Mouse (Mus musculus) intestine, embryonic 16.5 days (tissue): ENCODE data around the gene Foxp1. TPM values are rescaled to one million over a fixed set of nuclear protein-coding genes. Genes with fewer than 3 reads are reported as not detected.

Experiments
- ATAC-seq: fragments of 200-750 bp; cut with Nextera tagmentation; 2 replicates; pipeline ENCODE4 v1.8.0; 2017; ENCODE audit warnings: moderate TSS enrichment, moderate library complexity
- H3K27ac ChIP-seq: fragments of 300-500 bp; sonication (generic); 2 replicates; pipeline ENCODE4 v1.5.1; 2014; ENCODE audit warnings: mild to moderate bottlenecking, low read length
- H3K27me3 ChIP-seq: fragments of 300-500 bp; sonication (generic); replicated peaks from 2 replicates; pipeline ENCODE4 v1.6.1; 2014; ENCODE audit warnings: low read length, control low read depth, mixed read lengths; ENCODE audit not compliant: control insufficient read depth, insufficient read depth
- H3K36me3 ChIP-seq: fragments of 300-500 bp; sonication (generic); 2 replicates; pipeline ENCODE4 v1.6.1; 2014; ENCODE audit warnings: low read length, control low read depth; ENCODE audit not compliant: control insufficient read depth, insufficient read depth
- H3K4me1 ChIP-seq: fragments of 300-500 bp; sonication (generic); 2 replicates; pipeline ENCODE4 v1.6.1; 2014; ENCODE audit warnings: low read length, control low read depth, mixed read lengths; ENCODE audit not compliant: control insufficient read depth, insufficient read depth
- H3K4me2 ChIP-seq: fragments of 300-500 bp; sonication (generic); 2 replicates; pipeline ENCODE4 v1.6.1; 2014; ENCODE audit warnings: low read depth, low read length, control low read depth
- H3K4me3 ChIP-seq: fragments of 300-500 bp; sonication (generic); 2 replicates; pipeline ENCODE4 v1.5.1; 2014; ENCODE audit warnings: mild to moderate bottlenecking, low read length
- H3K9ac ChIP-seq: fragments of 300-500 bp; sonication (generic); 2 replicates; pipeline ENCODE4 v1.6.1; 2014; ENCODE audit warnings: low read depth, low read length
- H3K9me3 ChIP-seq: fragments of 300-500 bp; sonication (generic); 2 replicates; pipeline ENCODE4 v1.6.1; 2016; ENCODE audit warnings: low read length, control low read depth; ENCODE audit not compliant: control insufficient read depth
- WGBS: fragments of 180-500 bp; shearing (Covaris S2); extraction: QIAGEN DNeasy Blood & Tissue Kit; methylation state at CpG from one replicate; pipeline ENCODE4 v1.1.7; 2014; 5-methylcytosine and 5-hydroxymethylcytosine counted together
- polyA plus RNA-seq: library from polyadenylated mRNA; unstranded; fragments of >200 nt; fragmentation: Nextera tagmentation; extraction: Ambion mirVana; gene quantifications from 2 replicates; pipeline ENCODE4 v1.2.1, GENCODE M21; 2015

Gene Foxp1
- polyA plus RNA-seq, 1 experiment from 2014 or later: 74.8 TPM

DNA sequence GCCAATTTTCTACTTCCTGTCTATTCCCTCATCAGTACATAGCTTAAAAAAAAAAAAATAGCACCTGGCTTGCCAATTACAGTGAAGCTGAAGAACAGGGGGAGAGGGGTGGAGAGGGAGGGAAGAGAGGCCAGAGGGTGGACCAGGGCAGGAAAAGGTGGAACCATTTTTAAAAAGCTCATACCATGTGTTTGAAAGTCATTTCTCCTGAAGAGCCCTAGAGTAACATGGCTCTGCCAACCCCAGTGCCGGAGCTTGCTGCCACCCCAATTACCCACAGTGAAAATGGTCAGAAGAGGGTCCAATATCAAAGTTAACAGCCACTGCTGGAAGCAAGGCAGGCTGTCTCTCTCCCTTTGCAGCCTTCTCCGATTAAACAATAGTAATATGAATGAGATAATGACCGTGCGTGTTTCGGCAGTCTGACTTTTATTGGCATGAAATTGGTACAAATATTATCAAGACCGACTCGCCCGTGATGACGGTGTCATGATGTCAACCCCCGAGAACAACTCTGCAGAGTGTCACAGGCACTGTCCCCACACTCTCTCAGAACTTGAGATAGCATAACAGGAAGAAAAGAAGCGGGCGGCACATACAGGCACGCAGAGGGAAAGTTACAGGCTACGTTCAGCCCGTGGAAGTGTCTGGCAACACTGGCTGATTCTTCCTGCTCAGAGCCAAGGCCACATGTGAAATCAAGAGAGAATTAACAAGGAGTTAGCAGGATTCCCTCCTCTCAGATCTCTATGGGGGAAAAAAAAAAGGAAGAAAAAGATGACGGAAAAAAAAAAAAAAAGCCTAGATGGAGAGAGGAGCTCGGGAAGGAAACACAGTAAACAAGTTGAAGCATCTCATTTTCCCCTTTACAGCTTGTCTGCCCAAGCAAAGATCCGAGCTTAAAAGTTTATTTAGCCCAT, 427.1 kb downstream of the Foxp1 start:
- ATAC-seq: peak; percentile 57
- H3K9ac ChIP-seq: peak overlapping the region; percentile 64
- H3K4me3 ChIP-seq: peak overlapping the region; percentile 46
- H3K4me2 ChIP-seq: peak overlapping the region; percentile 66
- WGBS: 6% methylated on average over 18 of the region's 18 CpGs
- no peaks in the 10 kb centered on the region for H3K36me3 ChIP-seq
- no peaks in the 10 kb centered on the region for H3K27me3 ChIP-seq
- H3K9me3 ChIP-seq: no peaks in the 10 kb centered on the region
- peaks cover 36% of the 10 kb centered on the region for H3K4me1 ChIP-seq
- H3K27ac ChIP-seq: peak overlapping the region; percentile 84

DNA sequence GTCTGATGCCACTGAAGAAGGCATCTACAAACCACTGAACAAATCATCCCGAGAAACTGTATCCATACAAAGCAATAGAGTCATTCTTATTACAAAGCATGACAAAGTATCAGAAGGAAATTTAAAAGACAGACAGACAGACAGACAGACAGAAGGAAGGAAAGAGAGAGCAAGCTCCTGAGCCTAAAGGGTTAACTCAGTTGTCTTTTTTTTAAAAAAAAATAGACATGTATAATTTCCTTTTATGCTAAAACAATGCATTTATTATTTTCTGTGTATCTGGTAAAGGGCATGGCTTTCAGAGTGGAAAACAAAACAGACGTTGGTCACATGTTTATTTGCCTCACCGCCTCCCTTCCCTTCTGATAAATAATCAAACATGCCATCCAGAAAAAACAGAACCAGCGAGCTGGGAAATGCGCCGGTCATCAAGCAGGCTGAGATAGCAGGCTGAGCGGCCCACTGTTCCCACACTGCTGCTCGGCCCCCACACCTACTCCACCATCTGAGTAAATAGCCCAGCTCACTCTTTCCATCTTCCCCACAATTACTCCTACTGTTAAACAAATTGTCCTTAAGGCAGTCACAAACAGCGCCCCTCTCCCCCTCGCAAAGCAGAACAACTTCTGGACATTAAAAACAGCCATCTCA, 428.1 kb downstream of the Foxp1 start:
- WGBS: 15% methylated on average over 10 of the region's 10 CpGs
- Histone ChIP-seq H3K4me1 (peaks cover 33% of the 10 kb centered on the region), H3K27ac (peak overlapping the region; percentile 82), H3K4me2 (peak overlapping the region; percentile 66), H3K36me3 (no peaks in the 10 kb centered on the region), H3K27me3 (no peaks in the 10 kb centered on the region), H3K4me3 (peak overlapping the region; percentile 37), H3K9me3 (no peaks in the 10 kb centered on the region), H3K9ac (peak overlapping the region; percentile 63)
- ATAC-seq: no peak

DNA sequence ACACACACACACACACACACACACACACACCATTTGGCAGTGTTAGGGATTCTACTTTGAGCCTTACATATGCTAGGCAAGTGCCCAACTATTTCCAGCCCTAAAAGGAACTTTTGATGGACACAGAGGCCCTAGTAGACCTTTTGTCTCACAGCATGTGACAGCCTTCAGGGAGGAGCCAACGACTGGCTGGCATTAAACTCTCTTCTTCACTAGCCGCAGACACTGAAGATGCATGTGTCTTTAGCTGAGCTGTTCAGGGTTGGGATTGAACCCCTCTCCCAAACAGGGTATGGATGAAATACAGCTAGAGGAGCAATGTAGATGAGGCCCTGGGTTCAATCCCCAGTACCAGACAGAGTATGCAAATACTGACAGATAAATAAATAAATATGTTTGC, 428.7 kb downstream of the Foxp1 start:
- Histone ChIP-seq H3K27ac (peak overlapping the region; percentile 60), H3K4me2 (peak overlapping the region; percentile 66; the same call in 1 of the 2 replicates), H3K4me1 (peaks cover 33% of the 10 kb centered on the region), H3K4me3 (no peak overlapping the region), H3K36me3 (no peaks in the 10 kb centered on the region), H3K27me3 (no peaks in the 10 kb centered on the region), H3K9me3 (no peaks in the 10 kb centered on the region), H3K9ac (0 out of 2 replicates have a peak overlapping the region, but pooled peaks have one; percentile 9)
- WGBS: 27% methylated on average over 2 of the region's 2 CpGs
- no peak for ATAC-seq

DNA sequence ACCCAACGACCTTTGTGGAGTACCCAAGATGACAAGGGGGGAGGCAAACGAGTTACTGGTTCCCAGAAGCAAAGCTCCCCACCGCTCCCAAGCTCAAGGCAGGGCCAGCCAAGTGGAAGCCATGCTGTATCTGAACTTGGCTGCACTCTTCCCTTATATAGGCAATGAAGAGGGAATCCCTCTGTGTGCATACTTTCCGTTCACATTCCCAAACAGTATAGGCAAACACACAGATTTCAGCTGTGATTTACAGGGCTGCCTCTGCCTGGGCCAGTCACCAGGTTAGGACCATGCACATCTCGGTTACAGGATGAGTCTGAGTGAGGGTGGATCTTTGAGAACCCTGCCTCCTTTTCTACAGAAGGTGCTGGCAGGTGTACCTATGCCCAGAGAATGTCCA, 429.3 kb downstream of the Foxp1 start:
- ATAC-seq: peak; percentile 51
- H3K9ac ChIP-seq: no peak overlapping the region
- no peaks in the 10 kb centered on the region for H3K27me3 ChIP-seq
- peak overlapping the region; percentile 59 for H3K27ac ChIP-seq
- no peak overlapping the region for H3K4me2 ChIP-seq
- no peaks in the 10 kb centered on the region for H3K36me3 ChIP-seq
- no peaks in the 10 kb centered on the region for H3K9me3 ChIP-seq
- H3K4me1 ChIP-seq: peaks cover 33% of the 10 kb centered on the region
- H3K4me3 ChIP-seq: no peak overlapping the region
- WGBS: 29% methylated on average over 5 of the region's 5 CpGs

DNA sequence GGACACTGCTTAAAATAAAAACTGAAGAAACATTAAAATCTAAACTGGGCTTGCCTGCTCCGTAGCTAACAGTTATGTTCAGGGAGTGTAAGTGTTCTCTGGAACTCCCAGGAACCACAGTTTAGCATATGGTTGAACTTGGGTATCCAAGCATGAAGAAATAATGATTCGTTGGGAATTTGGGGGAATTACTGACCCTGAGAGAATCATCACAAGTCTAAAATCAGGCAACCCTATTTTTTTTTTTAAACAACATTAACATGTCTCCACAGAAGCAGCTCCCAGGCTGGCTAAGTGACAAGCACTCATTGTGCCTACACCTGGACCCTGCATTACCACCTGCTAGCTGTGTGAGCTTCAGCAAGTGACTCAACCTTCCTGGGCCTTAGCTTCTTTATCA, 430.7 kb downstream of the Foxp1 start:
- Histone ChIP-seq H3K4me1 (peaks cover 23% of the 10 kb centered on the region), H3K4me3 (no peak overlapping the region), H3K27me3 (no peaks in the 10 kb centered on the region), H3K27ac (no peak overlapping the region), H3K9me3 (no peaks in the 10 kb centered on the region), H3K9ac (no peak overlapping the region), H3K4me2 (no peak overlapping the region), H3K36me3 (no peaks in the 10 kb centered on the region)
- 88% methylated on average over 2 of the region's 2 CpGs for WGBS
- ATAC-seq: no peak

DNA sequence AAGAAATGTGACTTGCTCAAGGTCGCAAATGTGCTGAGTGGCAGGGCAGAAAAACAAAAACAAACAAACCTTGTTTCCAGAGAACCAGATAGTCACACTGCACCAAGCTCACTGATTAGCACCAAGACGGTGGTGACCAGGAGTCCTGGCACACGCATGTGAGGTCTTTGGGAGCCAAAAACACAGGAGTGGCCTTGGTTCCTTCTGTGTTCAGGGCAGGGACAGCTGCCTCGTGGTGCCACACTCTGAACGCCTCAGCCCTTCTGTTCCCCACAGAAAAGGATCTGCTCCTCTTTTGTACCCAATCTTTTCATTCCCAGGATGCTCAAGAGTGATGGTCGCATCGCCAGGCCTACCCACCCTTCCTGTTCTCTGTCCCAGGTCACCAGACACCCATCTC, 434.9 kb downstream of the Foxp1 start:
- no peak overlapping the region for H3K4me3 ChIP-seq
- 82% methylated on average over 7 of the region's 7 CpGs for WGBS
- 0 out of 2 replicates have a peak, but pooled peaks cover 4% of the 10 kb centered on the region for H3K4me1 ChIP-seq
- no peaks in the 10 kb centered on the region for H3K27me3 ChIP-seq
- no peak overlapping the region for H3K27ac ChIP-seq
- no peaks in the 10 kb centered on the region for H3K9me3 ChIP-seq
- H3K4me2 ChIP-seq: no peak overlapping the region
- H3K36me3 ChIP-seq: 0 out of 2 replicates have a peak, but pooled peaks cover 3% of the 10 kb centered on the region
- ATAC-seq: no peak
- no peak overlapping the region for H3K9ac ChIP-seq

DNA sequence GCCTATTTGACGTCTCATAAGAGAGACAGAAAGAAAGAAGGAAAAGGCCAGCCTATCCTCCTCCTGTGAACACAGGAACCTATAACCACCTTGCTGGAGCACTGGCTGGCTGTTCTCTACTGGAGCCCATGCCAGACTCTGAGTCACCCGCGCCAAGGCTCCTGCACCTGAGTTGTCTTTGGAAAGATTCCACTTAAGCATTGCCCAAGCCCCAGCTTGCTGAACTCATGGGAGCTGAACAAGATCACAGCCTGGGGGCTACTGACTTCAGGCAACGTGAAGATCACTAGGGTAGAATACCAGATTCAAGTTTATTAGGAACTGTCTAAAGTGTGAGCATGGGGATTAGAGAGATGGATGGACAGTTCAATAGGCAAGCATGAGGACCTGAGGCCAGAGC, 437.6 kb downstream of the Foxp1 start:
- H3K36me3 ChIP-seq: 0 out of 2 replicates have a peak, but pooled peaks cover 3% of the 10 kb centered on the region
- no peak overlapping the region for H3K27ac ChIP-seq
- H3K27me3 ChIP-seq: no peaks in the 10 kb centered on the region
- no peak overlapping the region for H3K9ac ChIP-seq
- ATAC-seq: no peak
- H3K4me2 ChIP-seq: no peak overlapping the region
- no peak overlapping the region for H3K4me3 ChIP-seq
- H3K9me3 ChIP-seq: no peaks in the 10 kb centered on the region
- H3K4me1 ChIP-seq: peaks cover 4% of the 10 kb centered on the region; the same call in 1 of the 2 replicates
- WGBS: 81% methylated on average over 4 of the region's 4 CpGs

DNA sequence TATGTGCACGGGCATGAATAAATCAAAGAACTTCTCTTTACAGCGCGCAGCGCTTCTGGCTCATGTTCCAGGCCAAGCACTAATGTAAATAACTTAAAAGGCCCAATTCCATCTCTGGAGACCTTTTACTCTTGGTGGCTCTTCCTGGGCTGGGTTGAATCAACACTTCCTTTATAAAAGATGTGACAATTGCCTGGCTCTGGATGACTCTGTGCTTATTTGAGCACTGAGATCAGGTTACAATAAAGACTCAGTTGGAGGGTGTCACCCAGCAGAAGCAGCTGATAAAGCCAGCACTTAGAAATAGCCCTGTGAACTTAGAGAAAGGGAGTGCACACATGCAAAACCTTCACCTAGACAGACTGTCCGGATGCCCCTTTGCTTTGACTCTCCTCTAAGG, 441.3 kb downstream of the Foxp1 start:
- 16% methylated on average over 5 of the region's 5 CpGs for WGBS
- Histone ChIP-seq H3K36me3 (0 out of 2 replicates have a peak, but pooled peaks cover 3% of the 10 kb centered on the region), H3K9me3 (no peaks in the 10 kb centered on the region), H3K4me3 (no peak overlapping the region), H3K27ac (0 out of 2 replicates have a peak overlapping the region, but pooled peaks have one; percentile 25), H3K4me2 (no peak overlapping the region), H3K4me1 (peaks cover 4% of the 10 kb centered on the region; the same call in 1 of the 2 replicates), H3K9ac (no peak overlapping the region), H3K27me3 (no peaks in the 10 kb centered on the region)
- ATAC-seq: peak; percentile 74

DNA sequence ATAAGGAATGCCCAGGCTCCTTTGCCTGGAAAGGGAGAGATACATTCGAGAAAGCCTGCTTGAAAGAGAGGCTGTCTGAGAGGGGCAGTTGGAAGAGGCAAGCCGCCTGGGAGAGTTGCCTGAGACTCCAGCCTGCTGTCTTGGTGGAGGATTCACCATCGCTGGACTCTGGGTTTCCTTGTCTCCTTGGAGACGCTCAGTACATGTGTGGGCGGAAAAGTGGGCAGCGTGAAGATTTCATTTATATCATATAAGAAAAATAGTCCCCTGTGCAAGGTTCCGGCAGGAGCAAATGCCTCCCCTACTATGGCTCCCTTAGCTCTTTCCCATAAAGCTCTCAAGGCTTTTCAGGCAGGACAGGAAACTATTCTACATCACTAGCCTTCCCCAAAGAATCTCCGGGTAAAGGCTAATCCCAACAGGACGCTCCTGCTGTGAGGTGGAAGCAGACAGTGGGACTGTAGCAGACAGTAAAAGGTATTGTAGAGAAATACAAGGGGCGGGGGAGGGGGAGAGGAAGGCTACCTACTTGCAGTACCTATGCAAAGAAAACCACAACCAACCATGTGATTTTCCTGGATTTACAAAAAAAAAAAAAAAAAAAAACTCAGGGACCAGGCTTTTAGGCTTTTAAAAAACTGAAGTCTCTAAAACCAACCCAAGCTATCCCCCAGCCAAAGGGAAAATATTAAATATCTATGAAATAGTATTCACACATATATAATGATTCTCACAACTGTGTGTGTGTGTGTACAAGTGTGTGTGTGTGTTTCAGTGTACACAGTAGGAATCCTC, 443.3 kb downstream of the Foxp1 start:
- no peaks in the 10 kb centered on the region for H3K27me3 ChIP-seq

More for the DNA sequence above, 443.3 kb downstream of the Foxp1 start:
- no peak overlapping the region for H3K9ac ChIP-seq
- peaks cover 13% of the 10 kb centered on the region for H3K36me3 ChIP-seq
- H3K9me3 ChIP-seq: 0 out of 2 replicates have a peak, but pooled peaks cover 6% of the 10 kb centered on the region
- 63% methylated on average over 10 of the region's 10 CpGs for WGBS
- no peak for ATAC-seq
- H3K4me3 ChIP-seq: no peak overlapping the region
- H3K27ac ChIP-seq: no peak overlapping the region
- H3K4me1 ChIP-seq: peaks cover 4% of the 10 kb centered on the region; the same call in 1 of the 2 replicates
- no peak overlapping the region for H3K4me2 ChIP-seq
